Mouse (Mus musculus): Measurements from ENCODE around the gene Zc2hc1c.

Zc2hc1c gene

GRCm38 (mm10) chr12:85284996-85285395, 3.4 kb upstream of the Zc2hc1c start:
- no peak for DNase-seq (ENCODE audit: low spot score)

GRCm38 (mm10) chr12:85286941-85287340, 1.4 kb upstream of the Zc2hc1c start:
- no peak for DNase-seq (ENCODE audit: low spot score)

- no peak for DNase-seq (ENCODE audit: low spot score)
Measured at GRCm38 (mm10) chr12:85287809-85288485, 444 bp upstream of the Zc2hc1c start, which contains the start of gene Acyp1. TSS of gene Acyp1 (minus strand) at chr12:85288438.

- no peak for DNase-seq (ENCODE audit: low spot score)
Measured at GRCm38 (mm10) chr12:85289157-85290000, 988 bp downstream of the Zc2hc1c start.

GRCm38 (mm10) chr12:85290633-85291032, 2.2 kb downstream of the Zc2hc1c start:
- DNase-seq (ENCODE audit: low spot score) = no peak

GRCm38 (mm10) chr12:85291541-85291940, 3.1 kb downstream of the Zc2hc1c start:
- no peak for DNase-seq (ENCODE audit: low spot score)

GRCm38 (mm10) chr12:85292288-85292687, 3.9 kb downstream of the Zc2hc1c start:
- no peak for DNase-seq (ENCODE audit: low spot score)

GRCm38 (mm10) chr12:85292906-85293305, 4.5 kb downstream of the Zc2hc1c start:
- DNase-seq (ENCODE audit: low spot score) = no peak

- no peak for DNase-seq (ENCODE audit: low spot score)
Measured at GRCm38 (mm10) chr12:85295506-85295905, 7.1 kb downstream of the Zc2hc1c start.

- DNase-seq (ENCODE audit: low spot score) = no peak
Measured at GRCm38 (mm10) chr12:85296915-85297314, 8.5 kb downstream of the Zc2hc1c start.

GRCm38 (mm10) chr12:85297345-85297997, 9.1 kb downstream of the Zc2hc1c start:
- DNase-seq (ENCODE audit: low spot score) = no peak

GRCm38 (mm10) chr12:85298127-85298834, 9.9 kb downstream of the Zc2hc1c start:
- DNase-seq (ENCODE audit: low spot score) = no peak

- DNase-seq (ENCODE audit: low spot score) = no peak
Measured at GRCm38 (mm10) chr12:85298835-85299180, 10.4 kb downstream of the Zc2hc1c start.

- no peak for DNase-seq (ENCODE audit: low spot score)
Measured at GRCm38 (mm10) chr12:85303256-85303655, 14.9 kb downstream of the Zc2hc1c start.

- DNase-seq (ENCODE audit: low spot score) = no peak
Measured at GRCm38 (mm10) chr12:85304725-85305124, 16.3 kb downstream of the Zc2hc1c start.

GRCm38 (mm10) chr12:85305247-85305892, 17.0 kb downstream of the Zc2hc1c start:
- peak; percentile 58 for DNase-seq (ENCODE audit: low spot score)

- DNase-seq (ENCODE audit: low spot score) = no peak
Measured at GRCm38 (mm10) chr12:85308651-85309050, 20.3 kb downstream of the Zc2hc1c start.

- no peak for DNase-seq (ENCODE audit: low spot score)
Measured at GRCm38 (mm10) chr12:85330153-85330552, 41.8 kb downstream of the Zc2hc1c start.

GRCm38 (mm10) chr12:85337567-85338311, 49.3 kb downstream of the Zc2hc1c start:
- no peak for DNase-seq (ENCODE audit: low spot score)

- peak; percentile 3 for DNase-seq (ENCODE audit: low spot score)
Measured at GRCm38 (mm10) chr12:85338815-85339214, 50.4 kb downstream of the Zc2hc1c start.

- peak; percentile 81 for DNase-seq (ENCODE audit: low spot score)
Measured at GRCm38 (mm10) chr12:85339243-85339729, 50.9 kb downstream of the Zc2hc1c start, which contains the start of gene Nek9. TSS of gene Nek9 (minus strand) at chr12:85339362.

Measured in ovary, adult 18-20 months (tissue).